Mouse (Mus musculus) heart, adult 2 months (tissue): ENCODE results near the gene Arhgef18. TPM values are rescaled to one million over a fixed set of nuclear protein-coding genes. Genes with fewer than 3 reads are reported as not detected.

Experiments used
- DNase-seq, 2 experiments: peaks; one replicate each; pipeline ENCODE4 v3.0.0; 2021
- H3K27ac ChIP-seq: fragments of 200-600 bp; 2 replicates; pipeline ENCODE4 v1.8.1; 2022
- H3K27me3 ChIP-seq: fragments of 200-500 bp; 2 replicates; pipeline ENCODE4 v1.6.1; 2012; ENCODE audit warnings: mild to moderate bottlenecking, low read length, inconsistent platforms, mixed read lengths; ENCODE audit not compliant: control insufficient read depth, insufficient read depth
- H3K36me3 ChIP-seq: fragments of 200-500 bp; 2 replicates; pipeline ENCODE4 v1.6.1; 2012; ENCODE audit warnings: low read length, inconsistent platforms; ENCODE audit not compliant: control insufficient read depth, insufficient read depth
- H3K4me1 ChIP-seq: fragments of 200-500 bp; 2 replicates; pipeline ENCODE4 v1.6.1; 2011; ENCODE audit warnings: low read length; ENCODE audit not compliant: control insufficient read depth, insufficient read depth
- H3K4me3 ChIP-seq: fragments of 200-600 bp; 2 replicates; pipeline ENCODE4 v1.8.1; 2022
- H3K79me2 ChIP-seq: fragments of 200-500 bp; replicated peaks from 2 replicates; pipeline ENCODE4 v1.6.1; 2012; ENCODE audit warnings: mild to moderate bottlenecking, inconsistent platforms, low read length, moderate library complexity, mixed read lengths; ENCODE audit not compliant: control insufficient read depth, insufficient read depth
- H3K9ac ChIP-seq: fragments of 200-500 bp; 2 replicates; pipeline ENCODE4 v1.6.1; 2012; ENCODE audit warnings: low read depth, mild to moderate bottlenecking, control low read depth, inconsistent platforms, low read length, mixed read lengths
- CTCF ChIP-seq: fragments of 200-600 bp; IDR thresholded peaks from 2 replicates; pipeline ENCODE4 v1.8.1; 2022; ENCODE audit warnings: antibody characterized with exemption, mild to moderate bottlenecking, moderate library complexity
- EP300 ChIP-seq: fragments of 200-500 bp; IDR thresholded peaks from 2 replicates; pipeline ENCODE4 v1.6.1; 2011; ENCODE audit warnings: low read depth, low read length, control low read depth; ENCODE audit not compliant: insufficient read depth
- POLR2A ChIP-seq: fragments of 200-500 bp; IDR thresholded peaks from 2 replicates; pipeline ENCODE4 v1.6.1; 2011; ENCODE audit warnings: mild to moderate bottlenecking, low read depth, low read length, control low read depth; ENCODE audit not compliant: insufficient read depth
- WGBS: fragments of 180-500 bp; shearing (Covaris S2); methylation state at CpG from one replicate; pipeline ENCODE4 v1.1.7; 2018; 5-methylcytosine and 5-hydroxymethylcytosine counted together
- intact Hi-C: fragments of 180-260 bp; cut with DNase I; formaldehyde crosslinking; loops from one replicate; pipeline ENCODE4 v1.15.1; 2025
- polyA plus RNA-seq: library from polyadenylated mRNA; depleted of rRNA; stranded (reverse); fragments of >200 nt; gene quantifications from 2 replicates; pipeline ENCODE4 v1.2.3, GENCODE M21; 2012
- total RNA-seq, 2 experiments: library from RNA; stranded (reverse); gene quantifications; 2 replicates each; pipeline ENCODE4 v1.2.3; 2021

Arhgef18 gene
- total and polyA plus RNA-seq, 3 experiments, result 12.3 to 20.4 (median 18.7) TPM

- Histone ChIP-seq H3K27me3 (no peaks in the 10 kb centered on the region), H3K4me3 (no peak overlapping the region), H3K9ac (no peak overlapping the region), H3K79me2 (no peaks in the 10 kb centered on the region), H3K4me1 (peaks cover 2% of the 10 kb centered on the region), H3K27ac (no peak overlapping the region), H3K36me3 (no peaks in the 10 kb centered on the region)
- no peak for DNase-seq
- intact Hi-C loops, result loop anchor here (10.0 kb wide), 1 partner anchor 322 kb away; the partner anchor contains the start of genes Fcor and Trappc5
- TF ChIP-seq EP300 (no peak), CTCF (no peak), POLR2A (no peak)
- 74% methylated on average over 6 of the region's 6 CpGs for WGBS
These were observed 40.1 kb upstream of the Arhgef18 start for GRCm38 (mm10) chr8:3352715-3353114.

- Histone ChIP-seq H3K9ac (no peak within 1 kb of the TSS), H3K4me3 (no peak within 1 kb of the TSS), H3K79me2 (no peaks in the 10 kb centered on the region), H3K36me3 (no peaks in the 10 kb centered on the region), H3K4me1 (peaks cover 2% of the 10 kb centered on the region), H3K27ac (no peak within 1 kb of the TSS), H3K27me3 (no peaks in the 10 kb centered on the region)
- TF ChIP-seq POLR2A (no peak), CTCF (no peak), EP300 (no peak)
- WGBS, result 62% methylated on average over 13 of the region's 13 CpGs
- intact Hi-C loops, result loop anchor here (10.0 kb wide), 1 partner anchor 322 kb away; the partner anchor contains the start of genes Fcor and Trappc5
- DNase-seq, result peak; percentile 24 to 67
These were observed 39.5 kb upstream of the Arhgef18 start, which contains the start of gene A430078G23Rik for GRCm38 (mm10) chr8:3353189-3353810. A430078G23Rik (plus strand) TSS chr8:3353415.

GRCm38 (mm10) chr8:3353811-3354442, 38.9 kb upstream of the Arhgef18 start:
- no peaks in the 10 kb centered on the region for H3K4me1 ChIP-seq
- intact Hi-C loops, result loop anchor here (10.0 kb wide), 1 partner anchor 321 kb away; the partner anchor contains the start of genes Fcor and Trappc5
- no peak for TF ChIP-seq EP300
- no peak for TF ChIP-seq POLR2A
- no peak for TF ChIP-seq CTCF
- H3K36me3 ChIP-seq, result no peaks in the 10 kb centered on the region
- no peak for DNase-seq
- no peak overlapping the region for H3K4me3 ChIP-seq
- H3K27ac ChIP-seq, result no peak overlapping the region
- H3K9ac ChIP-seq, result no peak overlapping the region
- WGBS, result 69% methylated on average over 6 of the region's 6 CpGs
- H3K79me2 ChIP-seq, result no peaks in the 10 kb centered on the region
- no peaks in the 10 kb centered on the region for H3K27me3 ChIP-seq

- H3K9ac ChIP-seq, result no peak overlapping the region
- H3K27me3 ChIP-seq, result no peaks in the 10 kb centered on the region
- H3K36me3 ChIP-seq, result no peaks in the 10 kb centered on the region
- H3K4me3 ChIP-seq, result no peak overlapping the region
- no peaks in the 10 kb centered on the region for H3K79me2 ChIP-seq
- peak in 1 of 2 experiments; percentile 36 for DNase-seq
- 66% methylated on average over 5 of the region's 5 CpGs for WGBS
- no peak overlapping the region for H3K27ac ChIP-seq
- no peaks in the 10 kb centered on the region for H3K4me1 ChIP-seq
- TF ChIP-seq EP300, result no peak
- TF ChIP-seq CTCF, result no peak
- no peak for TF ChIP-seq POLR2A
- intact Hi-C loops, result loop anchor here (10.0 kb wide), 1 partner anchor 320 kb away; the partner anchor contains the start of genes Fcor and Trappc5
These were observed 38.4 kb upstream of the Arhgef18 start for GRCm38 (mm10) chr8:3354443-3354812.

- no peak overlapping the region for H3K27ac ChIP-seq
- DNase-seq, result peak in 1 of 2 experiments; percentile 49
- WGBS, result 72% methylated on average over 6 of the region's 6 CpGs
- no peaks in the 10 kb centered on the region for H3K36me3 ChIP-seq
- TF ChIP-seq EP300 (no peak), CTCF (no peak), POLR2A (no peak)
- no peaks in the 10 kb centered on the region for H3K27me3 ChIP-seq
- no peak overlapping the region for H3K4me3 ChIP-seq
- intact Hi-C loops, result loop anchor here (10.0 kb wide), 1 partner anchor 319 kb away; the partner anchor contains the start of genes Fcor and Trappc5
- H3K9ac ChIP-seq, result no peak overlapping the region
- H3K4me1 ChIP-seq, result no peaks in the 10 kb centered on the region
- H3K79me2 ChIP-seq, result no peaks in the 10 kb centered on the region
These were observed 37.2 kb upstream of the Arhgef18 start for GRCm38 (mm10) chr8:3355586-3355985.
